Mouse (Mus musculus): Measurements from ENCODE around the gene Tmem247.

Tmem247 gene

DNA sequence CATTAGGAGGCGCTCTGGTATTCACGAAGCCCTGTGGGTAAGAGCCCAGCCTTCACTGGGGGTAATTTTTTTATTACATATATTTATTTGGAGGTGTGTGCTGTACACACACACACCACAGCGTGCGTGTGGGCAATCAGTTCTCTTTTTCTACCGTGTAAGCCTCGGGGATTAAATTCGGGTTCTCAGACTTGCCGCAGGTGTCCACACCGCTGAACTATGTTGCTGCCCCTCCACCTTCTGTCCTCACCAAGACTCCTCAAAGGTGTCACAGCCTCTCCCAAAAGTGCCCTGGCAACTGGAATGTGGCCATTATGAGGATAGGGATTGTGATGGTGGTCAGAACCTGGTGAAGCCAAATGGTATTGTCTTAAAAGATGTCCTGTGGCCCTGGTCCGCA is at the start of gene Tmem247:
Gene Tmem247 (plus strand): TSS at position 301 of the 400 bp plus-strand sequence.
- no peak for DNase-seq (ENCODE audit: low read depth, low spot score)

DNA sequence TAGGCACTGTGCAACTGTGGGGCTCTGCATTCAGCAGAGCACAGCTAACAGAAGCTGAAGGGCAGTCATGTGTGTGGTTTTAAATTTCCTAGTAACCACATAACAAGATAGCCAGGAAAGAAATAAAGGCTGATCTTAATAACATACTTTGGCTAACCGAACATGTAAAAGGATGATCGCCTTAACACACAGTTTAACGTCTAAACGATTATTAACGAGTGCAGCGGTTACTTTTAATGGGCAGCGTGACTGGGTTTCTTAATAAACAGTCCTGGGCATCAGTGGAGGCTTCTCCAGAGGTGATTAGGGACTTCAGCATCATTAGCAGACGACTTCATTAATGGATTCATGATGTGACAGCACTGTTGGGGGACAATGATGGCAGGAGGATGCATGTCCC is 46.6 kb upstream of the Tmem247 start:
- no peak for DNase-seq (ENCODE audit: low read depth, low spot score)

DNA sequence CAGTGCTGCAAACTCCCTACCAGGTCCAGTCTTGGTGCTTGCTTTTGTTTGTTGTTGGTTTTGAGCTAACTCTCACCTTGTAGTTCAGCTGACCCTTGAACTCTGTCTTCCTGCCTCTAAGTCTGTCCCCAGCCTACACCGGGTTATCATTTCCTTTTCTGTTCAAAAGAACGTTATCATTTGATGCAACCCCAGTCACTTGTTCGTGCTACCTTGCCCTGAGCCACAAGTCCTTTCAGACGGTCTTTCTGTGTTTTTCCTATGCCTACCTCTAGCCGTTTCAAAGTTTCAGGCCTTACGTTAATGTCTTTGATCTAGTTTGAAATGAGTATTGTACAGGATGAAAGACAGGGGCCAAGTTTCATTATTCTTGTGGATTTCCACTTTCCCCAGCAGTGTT is 44.5 kb upstream of the Tmem247 start:
- DNase-seq (ENCODE audit: low read depth, low spot score), result peak; percentile 45

DNA sequence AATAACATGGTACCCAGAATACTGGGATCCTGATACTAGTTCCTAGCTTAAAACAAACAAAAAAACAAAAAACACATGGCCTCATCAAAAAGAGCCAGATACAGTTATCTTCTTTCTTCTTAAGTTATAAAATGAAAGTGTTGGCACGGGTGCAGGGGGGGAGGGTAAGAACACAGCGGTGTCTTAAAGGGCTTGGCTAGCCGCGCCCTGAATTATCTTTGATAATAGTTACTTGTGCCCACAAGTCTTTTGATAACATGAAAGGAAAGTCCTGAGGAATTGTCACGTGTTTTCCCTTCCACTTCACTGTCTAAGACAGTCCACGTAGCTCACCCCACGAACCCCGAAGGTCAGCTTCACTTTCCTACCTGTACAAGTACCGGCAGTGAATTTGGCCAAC is 40.2 kb upstream of the Tmem247 start:
- no peak for DNase-seq (ENCODE audit: low read depth, low spot score)

- no peak for DNase-seq (ENCODE audit: low read depth, low spot score)
Measured at GRCm38 (mm10) chr17:86877747-86878146, 39.4 kb upstream of the Tmem247 start.

DNA sequence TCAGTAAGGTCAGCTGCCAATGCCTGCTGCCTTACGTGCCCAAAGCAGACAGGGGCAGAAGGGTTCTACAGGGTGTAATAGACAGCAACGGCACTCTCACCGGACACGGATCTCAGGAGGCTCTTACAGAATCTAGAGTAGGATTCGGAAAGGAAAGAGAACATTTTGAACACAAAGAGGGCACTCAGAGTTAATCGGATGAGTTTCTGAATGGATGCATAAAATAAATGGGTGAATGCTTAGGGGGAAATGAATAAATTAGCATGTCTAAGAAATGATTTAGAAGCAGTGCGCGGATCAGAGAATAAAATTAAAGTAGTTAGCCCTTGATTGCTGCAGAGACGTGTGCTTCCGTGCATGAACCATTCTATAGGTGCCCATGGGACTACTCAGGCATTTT is 37.1 kb upstream of the Tmem247 start:
- DNase-seq (ENCODE audit: low read depth, low spot score), result no peak

DNA sequence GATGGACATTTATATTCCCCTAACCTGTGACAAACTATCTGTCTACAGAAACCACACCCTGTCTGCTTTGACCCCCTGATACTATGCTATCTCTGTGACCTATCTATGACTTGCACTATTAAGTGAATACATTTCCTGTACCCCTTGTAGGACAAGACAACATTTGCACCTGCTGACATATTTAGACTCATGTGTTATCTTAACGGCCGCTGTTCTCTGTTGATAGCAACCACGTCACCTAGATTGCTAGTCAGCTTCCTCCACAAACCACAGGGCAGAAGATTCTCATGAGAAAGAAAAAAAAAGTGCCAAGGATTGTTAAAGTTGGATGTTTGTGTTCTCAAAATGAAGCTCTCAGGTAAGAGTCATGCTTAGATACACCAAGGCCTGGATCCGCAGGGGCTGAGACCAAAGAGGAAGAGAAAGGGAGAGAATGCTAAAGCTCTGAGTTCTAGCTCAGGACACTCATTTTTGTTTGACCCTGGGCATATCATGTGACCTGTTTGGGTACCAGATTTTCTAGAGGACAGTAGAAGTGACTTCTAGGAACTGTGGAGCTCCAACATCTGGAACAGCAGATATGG is 36.6 kb upstream of the Tmem247 start:
- peak; percentile 47 for DNase-seq (ENCODE audit: low read depth, low spot score)

- no peak for DNase-seq (ENCODE audit: low read depth, low spot score)
Measured at GRCm38 (mm10) chr17:86895191-86895590, 22.0 kb upstream of the Tmem247 start.

DNA sequence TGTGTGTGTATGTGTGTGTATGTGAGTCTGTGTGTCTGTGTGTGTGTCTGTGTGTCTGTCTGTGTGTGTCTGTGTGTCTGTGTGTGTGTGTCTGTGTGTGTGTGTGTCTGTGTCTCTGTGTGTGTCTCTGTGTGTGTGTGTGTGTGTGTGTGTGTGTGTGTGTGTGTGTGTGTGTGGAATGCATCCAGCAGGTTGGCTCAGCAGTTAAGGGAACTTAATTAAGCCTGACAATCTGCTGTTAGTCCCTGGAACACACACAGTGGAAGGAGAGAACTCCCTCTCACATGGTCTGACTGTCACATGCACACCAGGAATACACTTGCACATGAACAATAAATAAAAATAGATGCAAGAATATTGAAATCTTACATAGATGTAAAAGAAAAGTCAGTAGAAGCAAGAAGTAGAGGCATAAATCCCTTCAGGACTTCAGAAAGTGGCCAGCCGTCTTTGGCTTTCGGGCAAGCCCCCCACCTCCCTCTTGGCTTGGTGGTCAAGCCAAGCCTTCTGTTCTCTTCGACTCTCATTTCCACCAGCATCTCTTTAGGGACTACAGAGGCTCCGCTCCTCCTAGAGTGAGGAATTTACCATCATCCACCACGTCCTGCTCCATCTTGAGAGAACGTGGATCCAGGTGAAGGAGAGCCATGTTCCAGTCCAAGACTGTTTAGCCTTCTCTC is 19.5 kb upstream of the Tmem247 start:
- no peak for DNase-seq (ENCODE audit: low read depth, low spot score)

DNA sequence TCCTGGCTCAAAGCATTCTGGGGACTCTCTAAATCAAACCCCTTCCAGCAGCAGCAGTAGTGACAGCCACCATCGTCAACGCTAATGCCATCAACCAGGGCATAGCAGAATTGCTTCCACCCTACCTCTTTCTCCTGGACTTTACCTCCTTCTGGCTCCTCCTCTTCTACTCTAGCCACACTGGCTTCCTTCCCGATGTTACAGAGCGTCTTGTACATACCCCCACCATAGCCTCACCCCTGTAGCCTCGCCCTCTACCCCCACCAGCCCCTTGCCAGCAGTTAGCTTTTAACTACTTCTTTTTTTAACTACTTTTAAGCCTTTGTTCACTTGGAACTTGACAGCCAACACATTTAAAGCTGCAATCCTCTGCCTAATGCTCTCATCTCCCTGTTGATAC is 17.3 kb upstream of the Tmem247 start:
- no peak for DNase-seq (ENCODE audit: low read depth, low spot score)

GRCm38 (mm10) chr17:86900564-86900963 is 16.6 kb upstream of the Tmem247 start:
- DNase-seq (ENCODE audit: low read depth, low spot score), result no peak

- DNase-seq (ENCODE audit: low read depth, low spot score), result no peak
Measured at GRCm38 (mm10) chr17:86902399-86903067, 14.6 kb upstream of the Tmem247 start.

DNA sequence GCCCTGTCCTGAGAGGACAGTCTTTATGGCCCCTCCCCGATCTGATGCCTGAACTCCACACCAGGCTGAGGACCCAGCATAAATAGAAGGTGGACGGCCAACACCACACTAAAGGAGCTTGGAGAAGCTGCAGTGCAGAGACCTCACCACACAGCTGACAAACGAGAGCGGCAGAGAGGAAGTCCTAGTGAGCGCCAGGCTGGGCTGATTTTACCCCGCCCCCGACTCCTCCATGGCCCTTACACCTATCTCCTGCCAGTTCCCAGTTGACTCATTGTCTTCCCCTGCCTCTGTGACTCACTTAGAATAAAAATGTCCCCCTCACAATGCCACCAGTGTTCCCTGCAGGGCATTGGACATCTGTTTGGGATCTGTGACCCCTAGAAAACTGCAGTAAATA is 13.6 kb upstream of the Tmem247 start:
- DNase-seq (ENCODE audit: low read depth, low spot score), result peak; percentile 37

- no peak for DNase-seq (ENCODE audit: low read depth, low spot score)
Measured at GRCm38 (mm10) chr17:86904206-86904605, 12.9 kb upstream of the Tmem247 start.

DNA sequence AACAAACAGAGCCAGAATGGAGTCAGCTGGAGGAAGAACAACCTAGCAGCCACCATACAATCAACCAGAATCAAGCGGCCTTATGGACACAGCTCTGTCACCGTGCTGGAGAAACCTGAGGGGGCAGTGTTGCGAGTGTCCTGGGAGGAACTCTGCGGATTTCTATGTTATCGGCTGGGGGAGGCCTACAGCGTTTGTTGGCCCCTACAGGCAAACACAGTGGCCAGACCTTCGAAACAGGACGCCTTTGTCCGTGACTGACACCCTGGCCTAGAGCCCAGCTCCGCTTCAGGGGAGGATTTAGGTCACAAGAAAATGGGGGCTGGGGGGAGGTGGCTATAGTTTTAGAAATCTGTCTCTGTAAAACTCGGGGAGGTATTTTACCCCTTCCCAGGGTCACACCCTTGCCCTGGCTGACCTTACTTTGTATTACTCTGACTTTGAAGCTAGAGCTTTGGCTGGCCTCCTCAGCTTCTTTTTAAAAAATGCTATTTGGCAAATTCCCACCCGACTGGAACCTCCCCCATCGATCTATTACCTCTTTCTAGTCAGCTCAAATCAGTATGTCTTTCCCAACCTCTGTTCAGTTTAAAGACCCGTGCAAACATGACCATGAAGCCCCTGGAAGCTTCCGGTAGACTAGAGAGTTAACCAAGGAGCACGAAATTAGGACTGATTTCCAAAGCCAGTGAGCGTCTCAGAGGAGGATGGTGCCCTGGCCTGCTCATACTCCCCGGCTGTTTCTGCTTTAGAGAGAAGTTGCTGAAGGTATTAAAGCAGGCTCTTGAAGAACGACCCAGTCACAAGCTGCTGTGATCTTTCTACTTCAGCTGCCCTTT is 11.6 kb upstream of the Tmem247 start:
- DNase-seq (ENCODE audit: low read depth, low spot score), result peak; percentile 12

- peak; percentile 84 for DNase-seq (ENCODE audit: low read depth, low spot score)
Measured at GRCm38 (mm10) chr17:86906136-86906461, 11.0 kb upstream of the Tmem247 start.

DNA sequence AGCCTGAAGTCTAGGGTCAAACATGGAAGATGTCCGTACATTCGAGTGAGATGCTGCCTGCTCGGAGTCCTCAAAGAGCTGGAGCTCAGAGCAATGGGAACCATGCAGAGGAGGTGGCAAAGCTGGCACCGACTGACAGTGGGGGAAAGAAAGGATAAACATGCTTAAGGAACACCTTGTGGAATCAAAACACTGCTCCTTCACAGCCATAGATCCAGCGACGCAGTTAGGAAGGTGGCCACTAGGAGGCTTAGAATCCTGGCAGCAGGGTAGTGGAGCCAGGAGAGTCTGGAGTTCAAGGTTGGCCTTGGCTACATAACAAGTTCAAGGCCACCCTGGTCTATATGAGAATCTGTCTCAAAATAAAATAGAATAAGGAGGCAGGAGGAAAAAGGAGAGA is 10.5 kb upstream of the Tmem247 start:
- peak; percentile 12 for DNase-seq (ENCODE audit: low read depth, low spot score)

DNA sequence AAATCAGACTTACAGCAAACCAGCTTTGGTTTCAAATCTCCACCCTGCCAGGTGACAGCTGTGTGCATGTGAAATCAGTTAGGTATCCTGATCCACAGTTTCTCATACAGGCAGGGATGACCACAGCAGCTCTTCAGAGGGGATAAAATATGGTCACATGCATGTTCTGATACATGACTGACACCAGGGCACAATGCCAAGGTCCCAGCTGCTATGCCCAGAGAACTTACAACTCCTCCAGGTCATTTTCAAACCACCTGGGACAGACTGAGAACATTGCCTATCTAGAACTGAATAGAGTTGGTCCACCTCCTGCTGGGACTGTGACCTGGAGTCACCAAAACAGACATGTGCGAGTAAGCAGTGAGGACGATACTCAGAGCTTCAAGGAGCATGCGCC is 10.1 kb upstream of the Tmem247 start:
- DNase-seq (ENCODE audit: low read depth, low spot score), result no peak

DNA sequence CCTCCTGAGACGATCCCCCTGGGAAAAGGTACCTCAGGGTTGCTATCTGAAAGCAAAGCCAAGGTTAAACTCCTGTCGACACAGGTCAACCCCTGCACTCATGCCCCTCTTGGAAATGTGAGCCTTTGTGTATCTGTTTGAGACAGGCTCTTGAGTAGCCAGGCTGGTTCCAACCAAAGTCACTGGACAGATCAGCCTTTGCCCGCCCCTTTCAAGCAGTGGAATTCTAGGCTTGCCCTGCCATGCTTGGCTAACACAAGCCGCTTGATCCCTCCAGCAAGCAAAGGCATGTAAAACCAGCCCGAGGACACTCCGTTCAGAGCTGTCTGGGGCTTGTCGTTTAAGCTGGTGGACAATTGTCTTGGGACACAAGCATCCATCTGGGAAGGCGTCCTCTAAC is 8.8 kb upstream of the Tmem247 start:
- no peak for DNase-seq (ENCODE audit: low read depth, low spot score)

GRCm38 (mm10) chr17:86909733-86910495 is 7.2 kb upstream of the Tmem247 start:
- no peak for DNase-seq (ENCODE audit: low read depth, low spot score)

- no peak for DNase-seq (ENCODE audit: low read depth, low spot score)
Measured at GRCm38 (mm10) chr17:86911261-86911660, 5.9 kb upstream of the Tmem247 start.

Data from CD4-positive, CD25-positive, alpha-beta regulatory T cell, adult 2 months (primary cell).